In genomic region chr7:16843441-16844171, GRCm38 (mm10) we compare ENCODE assay signal across 8 mouse cellular contexts. TPM values are rescaled to one million over a fixed set of nuclear protein-coding genes. Genes with fewer than 3 reads are reported as not detected.
DNase-seq lines count a peak whose midpoint lies in the region; ATAC-seq and TF ChIP-seq lines count a peak whose summit lies in the region.

No protein-coding gene starts in this region.

- peak overlapping the region; percentile 85 for H3K27ac ChIP-seq in stomach, postnatal 0 days (replicated peaks)

- H3K4me1 ChIP-seq in stomach, postnatal 0 days (replicated peaks; ENCODE audit: control insufficient read depth, insufficient read depth), result peaks cover 5% of the 10 kb centered on the region; the same call in 1 of the 2 replicates

- H3K4me3 ChIP-seq in stomach, postnatal 0 days (ENCODE audit: low read depth, low read length), result peak overlapping the region; percentile 67

- no peak for ATAC-seq in cerebellum, adult (ENCODE audit: insufficient number of reproducible peaks, low FRiP score, low TSS enrichment)
- peak; percentile 5; the same call in 1 of the 2 replicates for ATAC-seq in megakaryocyte-erythroid progenitor cell, adult 5-6 weeks (replicated peaks; ENCODE audit: low FRiP score, low TSS enrichment, poor library complexity, severe bottlenecking)
- ATAC-seq in stomach, postnatal 0 days (ENCODE audit: low FRiP score, low TSS enrichment), result peak; percentile 3; the same call in 1 of the 2 replicates

- 2% methylated on average over 33 of the region's 33 CpGs for WGBS in stomach, postnatal 0 days

- peak; percentile 51 for DNase-seq in cerebellum, adult 9-11 months
- DNase-seq in embryo, embryonic 11 days, result peak; percentile 26
- peak; percentile 47 to 52 for DNase-seq in heart, postnatal 10 days
- DNase-seq in kidney, postnatal 4 days, result peak; percentile 34 to 51
- DNase-seq in stomach, postnatal 0 days (ENCODE audit: low spot score), result peak; percentile 33
- DNase-seq in layer of hippocampus, adult 8-10 months (ENCODE audit: low spot score in 2 of 2), result no peak

- peak overlapping the region; percentile 97 for H3K4me2 ChIP-seq in stomach, postnatal 0 days (replicated peaks; ENCODE audit: low read depth)

- no peaks in the 10 kb centered on the region for H3K9me3 ChIP-seq in stomach, postnatal 0 days (ENCODE audit: control insufficient read depth, low read length)

- intact Hi-C loops in heart, postnatal 10 days (cut with DNase I), result no loop called here

- no peak for TF ChIP-seq EP300 in stomach, postnatal 0 days (optimal IDR thresholded peaks at IDR 0.05)

- peaks cover 8% of the 10 kb centered on the region for H3K36me3 ChIP-seq in stomach, postnatal 0 days (ENCODE audit: control insufficient read depth, insufficient read depth, low read length)

- H3K27me3 ChIP-seq in stomach, postnatal 0 days (ENCODE audit: control insufficient read depth, insufficient read depth, low read length), result no peaks in the 10 kb centered on the region

- no peak for TF ChIP-seq CTCF in stomach, postnatal 0 days (IDR thresholded peaks at IDR 0.05; ENCODE audit: low read depth)

- peak overlapping the region; percentile 84 for H3K9ac ChIP-seq in stomach, postnatal 0 days (ENCODE audit: low read length)

RNA-seq across cellular contexts. Expression of gene Prkd2, which starts 0.9 kb away (rescaled TPM):
- 10 to 100 TPM; 27.8 to 31.9 TPM for total RNA-seq in heart, postnatal 10 days (2021)
- total RNA-seq in megakaryocyte-erythroid progenitor cell, adult 5-6 weeks (2014; fragmentation: Nextera tagmentation), result 14.2 and 19.8 TPM in 2 replicates
- total RNA-seq in megakaryocyte-erythroid progenitor cell, adult 5-6 weeks (2017), result 5.2 and 14.9 TPM in 2 replicates
- 7.5 and 8.8 TPM in 2 replicates for polyA plus RNA-seq in stomach, postnatal 0 days (2015; fragmentation: Nextera tagmentation; extraction: Ambion mirVana)
- 1 to 10 TPM; 5.6 to 7.8 (median 6.6) TPM for total RNA-seq in layer of hippocampus, adult 8-10 months (2022)

RNA-seq across cellular contexts. Expression of gene Fkrp, which starts 27.1 kb away (rescaled TPM):
- total RNA-seq in heart, postnatal 10 days (2021), result 10 to 100 TPM; 45.5 to 48.1 TPM
- 14.4 and 21.5 TPM in 2 replicates for total RNA-seq in megakaryocyte-erythroid progenitor cell, adult 5-6 weeks (2014; fragmentation: Nextera tagmentation)
- total RNA-seq in megakaryocyte-erythroid progenitor cell, adult 5-6 weeks (2017), result 8.9 and 15.8 TPM in 2 replicates
- polyA plus RNA-seq in stomach, postnatal 0 days (2015; fragmentation: Nextera tagmentation; extraction: Ambion mirVana), result 14.2 and 14.5 TPM in 2 replicates
- total RNA-seq in layer of hippocampus, adult 8-10 months (2022), result 10 to 100 TPM; 45.2 to 50.7 (median 45.8) TPM

RNA-seq across cellular contexts. Expression of gene Strn4, which starts 27.9 kb away (rescaled TPM):
- total RNA-seq in heart, postnatal 10 days (2021), result 10 to 100 TPM; 80.1 to 81.2 TPM
- total RNA-seq in megakaryocyte-erythroid progenitor cell, adult 5-6 weeks (2014; fragmentation: Nextera tagmentation), result 62.0 and 66.6 TPM in 2 replicates
- 63.9 and 71.1 TPM in 2 replicates for total RNA-seq in megakaryocyte-erythroid progenitor cell, adult 5-6 weeks (2017)
- polyA plus RNA-seq in stomach, postnatal 0 days (2015; fragmentation: Nextera tagmentation; extraction: Ambion mirVana), result 45.1 and 45.2 TPM in 2 replicates
- 100 to 1,000 TPM; 261 to 298 (median 279) TPM for total RNA-seq in layer of hippocampus, adult 8-10 months (2022)

RNA-seq across cellular contexts. Expression of gene Dact3, which starts 31.5 kb away (rescaled TPM):
- total RNA-seq in heart, postnatal 10 days (2021), result 10 to 100 TPM; 28.2 to 32.7 TPM
- total RNA-seq in megakaryocyte-erythroid progenitor cell, adult 5-6 weeks (2014; fragmentation: Nextera tagmentation), result 0.27 TPM in 1 of 2 replicates, not detected in the other
- 0.75 TPM in 1 of 2 replicates, not detected in the other for total RNA-seq in megakaryocyte-erythroid progenitor cell, adult 5-6 weeks (2017)
- 3.5 and 5.1 TPM in 2 replicates for polyA plus RNA-seq in stomach, postnatal 0 days (2015; fragmentation: Nextera tagmentation; extraction: Ambion mirVana)
- 100 to 1,000 TPM; 142 to 151 (median 149) TPM for total RNA-seq in layer of hippocampus, adult 8-10 months (2022)

RNA-seq across cellular contexts. Expression of gene Gng8, which starts 48.0 kb away (rescaled TPM):
- total RNA-seq in heart, postnatal 10 days (2021), result 1 to 10 TPM in 1 of 2 experiments, under 1 TPM in 1; 0.82 to 1.4 TPM
- not detected in 2 replicates for total RNA-seq in megakaryocyte-erythroid progenitor cell, adult 5-6 weeks (2014; fragmentation: Nextera tagmentation)
- total RNA-seq in megakaryocyte-erythroid progenitor cell, adult 5-6 weeks (2017), result 2.6 TPM in 1 of 2 replicates, not detected in the other
- 7.3 and 7.4 TPM in 2 replicates for polyA plus RNA-seq in stomach, postnatal 0 days (2015; fragmentation: Nextera tagmentation; extraction: Ambion mirVana)
- total RNA-seq in layer of hippocampus, adult 8-10 months (2022), result 1 to 10 TPM; 1.3 to 3.4 (median 2.5) TPM

Comparison
In these comparisons a context has a peak if more than half of its experiments do, and no peak if none do; other contexts are left out.
1. DNase-seq: peak in cerebellum, adult 9-11 months (single experiment), embryo, embryonic 11 days (single experiment), heart, postnatal 10 days (2 of 2), kidney, postnatal 4 days (2 of 2) and stomach, postnatal 0 days (single experiment); none in layer of hippocampus, adult 8-10 months (0 of 2).